Mouse (Mus musculus): ENCODE data around the gene Prdm15.

Prdm15 gene

DNA sequence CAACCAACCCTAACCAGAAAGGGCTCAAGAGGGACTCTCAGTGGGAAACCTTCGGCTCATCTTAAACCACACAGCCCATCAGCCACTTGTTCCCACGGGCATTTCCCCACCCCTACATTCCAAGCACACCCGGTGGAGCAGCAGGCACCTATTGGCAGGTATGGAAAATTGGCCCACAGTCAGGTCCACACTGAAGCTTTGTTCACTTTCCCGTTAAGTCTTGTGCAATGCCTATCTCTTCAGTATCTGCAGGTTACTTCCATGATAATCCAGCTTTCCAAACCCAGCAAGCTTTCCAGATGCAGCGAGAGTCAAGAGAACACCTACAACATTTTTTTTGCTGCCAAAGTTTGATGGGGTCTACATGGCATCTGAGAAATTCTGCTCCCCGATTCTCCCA is 103.2 kb downstream of the Prdm15 start:
- DNase-seq (ENCODE audit: low spot score), result no peak
